Mouse (Mus musculus): Measurements from ENCODE around the gene Arf3. TPM values are rescaled to one million over a fixed set of nuclear protein-coding genes. Genes with fewer than 3 reads are reported as not detected.

Arf3 gene
- polyA plus RNA-seq, 1 experiment from 2014 or later, result 24.5 TPM

GRCm38 (mm10) chr15:98777005-98777616, 14.1 kb upstream of the Arf3 start:
- no peaks in the 10 kb centered on the region for H3K36me3 ChIP-seq (replicated peaks; ENCODE audit: control insufficient read depth, insufficient read depth, low read depth, low read length)
- DNase-seq (ENCODE audit: low spot score) (peak; percentile 12), ATAC-seq (replicated peaks; ENCODE audit: insufficient number of reproducible peaks, low FRiP score, low TSS enrichment, low read depth) (no peak)
- no peak overlapping the region; the same call in 1 of the 2 replicates for H3K4me3 ChIP-seq (ENCODE audit: low read depth, low read length)
- no peak overlapping the region for H3K27ac ChIP-seq (replicated peaks; ENCODE audit: low read depth, low read length)
- H3K9me3 ChIP-seq (replicated peaks; ENCODE audit: control insufficient read depth, low read length), result no peaks in the 10 kb centered on the region
- no peak overlapping the region for H3K9ac ChIP-seq (replicated peaks; ENCODE audit: low read length)
- WGBS, result under 1% methylated on average over 19 of the region's 19 CpGs
- H3K4me1 ChIP-seq (ENCODE audit: control insufficient read depth, insufficient read depth, low read length), result peaks cover 18% of the 10 kb centered on the region
- H3K27me3 ChIP-seq (ENCODE audit: control insufficient read depth, insufficient read depth, low read length), result peaks cover 92% of the 10 kb centered on the region
- peak overlapping the region; percentile 10; the same call in 1 of the 2 replicates for H3K4me2 ChIP-seq (ENCODE audit: low read depth, low read length)

DNA sequence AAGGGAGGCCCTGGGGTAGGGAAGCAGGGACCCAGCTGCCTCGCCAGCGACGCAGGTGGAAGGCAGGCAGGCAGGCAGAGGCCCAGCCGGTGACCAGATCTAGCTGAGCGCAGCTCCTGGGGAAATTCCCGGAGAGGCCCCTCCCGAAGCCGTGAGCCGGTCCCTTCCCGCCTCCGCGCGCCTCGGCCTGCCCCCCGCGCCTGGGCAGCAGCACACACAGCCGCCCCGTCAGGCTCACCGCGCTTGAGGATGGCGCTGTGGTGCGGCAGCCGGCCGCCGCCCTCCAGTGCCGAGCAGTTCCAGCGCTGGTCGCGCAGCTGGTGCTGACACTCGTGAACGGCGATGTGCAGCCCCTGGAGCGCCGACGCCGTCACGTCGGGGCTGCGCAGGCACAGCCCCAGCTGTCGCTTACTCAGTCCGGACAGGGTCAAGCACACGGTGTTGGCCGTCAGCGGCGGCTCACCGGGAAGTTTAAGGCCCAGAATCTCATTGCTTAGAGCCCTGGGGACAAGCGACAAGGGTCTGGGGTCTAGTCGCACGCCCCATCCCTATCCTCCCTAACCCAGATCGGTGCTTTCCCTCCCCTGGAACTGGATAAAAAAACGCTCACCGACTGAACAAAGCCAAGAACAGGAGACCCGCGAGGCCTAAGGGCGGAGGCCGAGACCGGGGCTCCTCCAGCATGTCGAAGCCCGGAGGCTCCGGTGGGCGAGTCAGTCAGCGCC, 13.4 kb upstream of the Arf3 start:
- Histone ChIP-seq H3K27me3 (ENCODE audit: control insufficient read depth, insufficient read depth, low read length) (peaks cover 96% of the 10 kb centered on the region), H3K27ac (replicated peaks; ENCODE audit: low read depth, low read length) (no peak overlapping the region), H3K9ac (replicated peaks; ENCODE audit: low read length) (no peak overlapping the region), H3K4me3 (ENCODE audit: low read depth, low read length) (peak overlapping the region; percentile 21), H3K4me2 (ENCODE audit: low read depth, low read length) (peak overlapping the region; percentile 33), H3K4me1 (ENCODE audit: control insufficient read depth, insufficient read depth, low read length) (peaks cover 18% of the 10 kb centered on the region), H3K36me3 (replicated peaks; ENCODE audit: control insufficient read depth, insufficient read depth, low read depth, low read length) (no peaks in the 10 kb centered on the region), H3K9me3 (replicated peaks; ENCODE audit: control insufficient read depth, low read length) (no peaks in the 10 kb centered on the region)
- under 1% methylated on average over 60 of the region's 62 CpGs for WGBS
- ATAC-seq (replicated peaks; ENCODE audit: insufficient number of reproducible peaks, low FRiP score, low TSS enrichment, low read depth) (peak; percentile 27), DNase-seq (ENCODE audit: low spot score) (peak; percentile 47)

- Histone ChIP-seq H3K9me3 (replicated peaks; ENCODE audit: control insufficient read depth, low read length) (no peaks in the 10 kb centered on the region), H3K27me3 (ENCODE audit: control insufficient read depth, insufficient read depth, low read length) (peaks cover 98% of the 10 kb centered on the region), H3K4me2 (ENCODE audit: low read depth, low read length) (no peak overlapping the region), H3K4me3 (ENCODE audit: low read depth, low read length) (no peak overlapping the region; the same call in 1 of the 2 replicates), H3K36me3 (replicated peaks; ENCODE audit: control insufficient read depth, insufficient read depth, low read depth, low read length) (no peaks in the 10 kb centered on the region), H3K27ac (replicated peaks; ENCODE audit: low read depth, low read length) (no peak overlapping the region), H3K4me1 (ENCODE audit: control insufficient read depth, insufficient read depth, low read length) (peaks cover 18% of the 10 kb centered on the region), H3K9ac (replicated peaks; ENCODE audit: low read length) (no peak overlapping the region)
- peak; percentile 19 for DNase-seq (ENCODE audit: low spot score)
- 3% methylated on average over 5 of the region's 5 CpGs for WGBS
- no peak for ATAC-seq (replicated peaks; ENCODE audit: insufficient number of reproducible peaks, low FRiP score, low TSS enrichment, low read depth)
These were observed 12.5 kb upstream of the Arf3 start for GRCm38 (mm10) chr15:98775533-98775932.

GRCm38 (mm10) chr15:98774096-98774495, 11.1 kb upstream of the Arf3 start:
- Histone ChIP-seq H3K4me3 (ENCODE audit: low read depth, low read length) (no peak overlapping the region), H3K9me3 (replicated peaks; ENCODE audit: control insufficient read depth, low read length) (no peaks in the 10 kb centered on the region), H3K27me3 (ENCODE audit: control insufficient read depth, insufficient read depth, low read length) (peaks cover 83% of the 10 kb centered on the region), H3K4me1 (ENCODE audit: control insufficient read depth, insufficient read depth, low read length) (peaks cover 18% of the 10 kb centered on the region), H3K36me3 (replicated peaks; ENCODE audit: control insufficient read depth, insufficient read depth, low read depth, low read length) (no peaks in the 10 kb centered on the region), H3K4me2 (ENCODE audit: low read depth, low read length) (no peak overlapping the region), H3K27ac (replicated peaks; ENCODE audit: low read depth, low read length) (no peak overlapping the region), H3K9ac (replicated peaks; ENCODE audit: low read length) (no peak overlapping the region)
- ATAC-seq (replicated peaks; ENCODE audit: insufficient number of reproducible peaks, low FRiP score, low TSS enrichment, low read depth) (no peak), DNase-seq (ENCODE audit: low spot score) (no peak)
- WGBS, result 6% methylated on average over 15 of the region's 15 CpGs

DNA sequence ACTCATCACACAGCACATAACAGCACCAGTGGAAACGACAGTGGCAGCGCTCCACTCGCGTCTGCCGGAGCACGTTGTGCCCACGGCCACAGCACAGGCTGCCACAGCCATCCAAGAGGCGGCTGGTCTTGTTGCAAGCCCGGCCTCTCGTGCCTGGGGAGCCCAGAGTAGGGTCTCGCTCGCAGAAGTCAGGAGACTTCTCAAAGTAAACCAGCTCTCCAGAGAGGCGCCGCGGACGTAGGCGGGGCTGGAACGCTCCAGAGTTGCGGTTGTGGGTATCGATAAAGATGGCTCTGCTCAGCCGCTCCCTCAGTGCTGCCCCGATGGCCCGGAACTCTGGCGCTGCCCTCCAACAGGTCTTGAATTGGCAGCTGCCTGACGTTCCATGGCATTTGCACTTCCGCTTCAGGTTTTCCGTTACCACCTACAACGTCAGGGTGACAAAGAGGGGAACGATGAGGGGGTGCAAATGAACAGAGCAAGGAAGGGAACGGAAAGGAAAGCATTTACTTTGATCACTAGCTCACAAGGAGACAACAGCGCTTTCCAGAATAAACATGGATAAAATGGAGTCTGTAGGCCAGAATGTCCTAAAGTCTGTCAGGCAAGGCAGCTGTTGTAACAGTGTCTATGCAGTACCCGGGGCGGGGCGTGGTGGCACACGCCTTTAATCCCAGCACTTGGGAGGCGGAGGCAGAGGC, 9.6 kb upstream of the Arf3 start:
- no peak for ATAC-seq (replicated peaks; ENCODE audit: insufficient number of reproducible peaks, low FRiP score, low TSS enrichment, low read depth)
- Histone ChIP-seq H3K9ac (replicated peaks; ENCODE audit: low read length) (peak overlapping the region; percentile 37), H3K9me3 (replicated peaks; ENCODE audit: control insufficient read depth, low read length) (no peaks in the 10 kb centered on the region), H3K27me3 (ENCODE audit: control insufficient read depth, insufficient read depth, low read length) (peaks cover 69% of the 10 kb centered on the region), H3K4me1 (ENCODE audit: control insufficient read depth, insufficient read depth, low read length) (peaks cover 14% of the 10 kb centered on the region), H3K4me3 (ENCODE audit: low read depth, low read length) (peak overlapping the region; percentile 26), H3K36me3 (replicated peaks; ENCODE audit: control insufficient read depth, insufficient read depth, low read depth, low read length) (no peaks in the 10 kb centered on the region), H3K27ac (replicated peaks; ENCODE audit: low read depth, low read length) (no peak overlapping the region), H3K4me2 (ENCODE audit: low read depth, low read length) (peak overlapping the region; percentile 42)
- peak; percentile 42 for DNase-seq (ENCODE audit: low spot score)
- WGBS, result 2% methylated on average over 36 of the region's 36 CpGs

GRCm38 (mm10) chr15:98771813-98772425, 8.9 kb upstream of the Arf3 start:
- ATAC-seq (replicated peaks; ENCODE audit: insufficient number of reproducible peaks, low FRiP score, low TSS enrichment, low read depth) (no peak), DNase-seq (ENCODE audit: low spot score) (no peak)
- H3K9ac ChIP-seq (replicated peaks; ENCODE audit: low read length), result no peak overlapping the region
- WGBS, result 4% methylated on average over 12 of the region's 12 CpGs
- H3K36me3 ChIP-seq (replicated peaks; ENCODE audit: control insufficient read depth, insufficient read depth, low read depth, low read length), result no peaks in the 10 kb centered on the region
- H3K27me3 ChIP-seq (ENCODE audit: control insufficient read depth, insufficient read depth, low read length), result peaks cover 61% of the 10 kb centered on the region
- H3K9me3 ChIP-seq (replicated peaks; ENCODE audit: control insufficient read depth, low read length), result no peaks in the 10 kb centered on the region
- peak overlapping the region; percentile 26 for H3K4me3 ChIP-seq (ENCODE audit: low read depth, low read length)
- H3K27ac ChIP-seq (replicated peaks; ENCODE audit: low read depth, low read length), result no peak overlapping the region
- H3K4me2 ChIP-seq (ENCODE audit: low read depth, low read length), result no peak overlapping the region; the same call in 1 of the 2 replicates
- H3K4me1 ChIP-seq (ENCODE audit: control insufficient read depth, insufficient read depth, low read length), result peaks cover 10% of the 10 kb centered on the region

- no peak overlapping the region for H3K4me2 ChIP-seq (ENCODE audit: low read depth, low read length)
- H3K27me3 ChIP-seq (ENCODE audit: control insufficient read depth, insufficient read depth, low read length), result peaks cover 25% of the 10 kb centered on the region
- DNase-seq (ENCODE audit: low spot score) (no peak), ATAC-seq (replicated peaks; ENCODE audit: insufficient number of reproducible peaks, low FRiP score, low TSS enrichment, low read depth) (no peak)
- no peaks in the 10 kb centered on the region for H3K36me3 ChIP-seq (replicated peaks; ENCODE audit: control insufficient read depth, insufficient read depth, low read depth, low read length)
- no peak overlapping the region for H3K4me3 ChIP-seq (ENCODE audit: low read depth, low read length)
- WGBS, result 29% methylated on average over 5 of the region's 5 CpGs
- H3K27ac ChIP-seq (replicated peaks; ENCODE audit: low read depth, low read length), result no peak overlapping the region
- H3K9ac ChIP-seq (replicated peaks; ENCODE audit: low read length), result no peak overlapping the region
- peaks cover 7% of the 10 kb centered on the region for H3K4me1 ChIP-seq (ENCODE audit: control insufficient read depth, insufficient read depth, low read length)
- no peaks in the 10 kb centered on the region for H3K9me3 ChIP-seq (replicated peaks; ENCODE audit: control insufficient read depth, low read length)
These were observed 5.2 kb upstream of the Arf3 start for GRCm38 (mm10) chr15:98768259-98768658.
